Mouse (Mus musculus) c-Kit-positive CD71-positive TER-119-positive erythroid progenitor cells, embryonic 14.5 days (primary cell): ENCODE measurements at regions not wholly inside any gene's neighbourhood (a gene's known extent, or its start where the extent isn't known, plus 50 kb on each side); places are given as distances from the start of the nearest gene placed in this dataset.

Experiments used
- DNase-seq: peaks from one replicate; pipeline ENCODE4 v3.0.0-alpha.2; 2013; ENCODE audit warnings: low spot score

DNA sequence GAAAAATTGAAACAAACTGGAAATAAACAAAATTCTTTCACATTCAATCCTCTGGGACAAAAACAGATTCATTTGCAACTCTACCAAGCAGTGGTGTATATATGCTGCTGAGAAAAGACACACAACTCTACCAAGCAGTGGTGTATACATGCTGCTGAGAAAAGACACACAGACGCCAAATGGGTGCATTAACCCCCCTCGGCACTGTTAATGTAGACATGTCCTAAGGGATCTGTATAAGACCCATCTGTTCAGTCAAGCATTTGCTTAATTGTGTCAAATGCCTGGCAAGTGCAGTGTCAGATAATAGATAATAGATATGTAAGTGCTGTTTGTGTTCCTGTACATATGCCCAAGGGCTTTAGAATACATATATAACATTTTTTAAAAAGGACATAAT, 1035.2 kb upstream of the B3galt2 start:
- no peak for DNase-seq

DNA sequence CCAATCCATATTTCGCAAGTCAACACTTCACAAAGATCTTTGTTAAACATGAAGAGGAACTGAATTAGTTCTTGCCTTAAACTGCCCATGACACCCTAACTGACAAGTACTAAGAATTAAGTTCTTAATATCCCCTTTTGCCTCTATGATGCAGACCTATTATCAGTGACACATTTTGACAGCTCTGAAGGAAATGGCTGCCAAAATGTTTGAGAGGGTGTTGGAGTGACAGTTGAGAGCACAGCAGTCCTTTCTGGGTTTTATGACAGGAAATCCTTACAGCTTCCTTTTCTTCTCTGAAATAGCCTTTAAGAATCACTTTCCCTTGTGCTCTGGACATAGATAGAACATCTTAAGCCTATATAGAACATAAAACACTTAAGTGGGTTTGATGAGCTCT, 1034.4 kb upstream of the B3galt2 start:
- DNase-seq, result no peak

DNA sequence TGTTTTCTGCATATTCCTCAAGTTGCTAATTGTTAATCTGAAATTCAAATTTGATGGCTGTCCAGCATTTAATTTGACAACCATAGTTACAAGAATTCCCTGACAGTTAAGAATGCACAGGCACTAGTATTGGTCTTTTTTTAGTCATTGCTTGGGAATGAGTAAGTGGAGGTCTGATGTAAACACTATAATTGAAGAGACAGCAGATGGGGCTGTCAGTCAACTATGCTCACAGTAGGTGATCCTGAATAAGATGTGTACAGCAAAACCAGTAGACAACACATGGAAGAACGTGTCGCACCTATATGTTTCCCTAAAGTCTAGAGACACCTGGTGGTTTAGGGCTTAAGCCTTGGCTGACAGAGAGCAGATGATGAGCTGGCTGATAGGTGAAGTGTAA, 1019.0 kb upstream of the B3galt2 start:
- DNase-seq, result no peak

DNA sequence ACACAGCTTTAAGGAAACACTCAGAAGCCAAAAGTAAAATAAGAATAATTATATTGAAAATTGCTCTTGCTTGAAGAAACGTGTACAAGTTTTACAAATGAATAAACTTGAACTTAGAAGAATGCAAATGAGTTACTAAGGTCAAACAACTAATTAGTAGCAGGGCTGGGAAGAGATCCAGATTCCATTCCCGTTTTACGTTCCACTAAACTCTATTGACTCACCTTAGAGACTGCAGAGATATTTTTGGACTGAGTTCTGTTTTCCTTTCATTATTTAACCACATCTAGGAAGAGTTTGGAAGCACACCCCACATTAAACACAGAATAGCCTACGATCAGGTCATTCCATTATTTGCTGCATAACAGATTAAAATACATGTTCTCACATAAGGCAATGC, 1016.2 kb upstream of the B3galt2 start:
- DNase-seq, result no peak

DNA sequence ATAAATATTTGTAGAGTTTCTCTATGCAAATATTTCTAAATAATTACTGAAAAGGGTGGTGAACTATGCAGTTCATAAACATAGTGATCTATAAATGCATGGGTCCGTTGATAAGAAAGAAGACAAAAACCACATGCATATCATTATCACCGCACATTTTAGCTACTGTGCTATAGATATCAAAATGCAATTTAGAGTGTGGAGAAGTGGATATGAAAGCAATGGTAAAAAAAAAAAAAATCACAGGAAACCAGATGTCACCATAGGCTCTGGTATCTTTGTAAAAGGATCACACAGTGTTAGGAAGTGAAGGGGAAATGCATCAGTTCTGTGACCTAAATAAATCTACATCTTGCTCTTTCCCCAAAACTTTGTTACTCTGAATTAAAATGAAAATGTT, 985.2 kb upstream of the B3galt2 start:
- DNase-seq, result no peak

DNA sequence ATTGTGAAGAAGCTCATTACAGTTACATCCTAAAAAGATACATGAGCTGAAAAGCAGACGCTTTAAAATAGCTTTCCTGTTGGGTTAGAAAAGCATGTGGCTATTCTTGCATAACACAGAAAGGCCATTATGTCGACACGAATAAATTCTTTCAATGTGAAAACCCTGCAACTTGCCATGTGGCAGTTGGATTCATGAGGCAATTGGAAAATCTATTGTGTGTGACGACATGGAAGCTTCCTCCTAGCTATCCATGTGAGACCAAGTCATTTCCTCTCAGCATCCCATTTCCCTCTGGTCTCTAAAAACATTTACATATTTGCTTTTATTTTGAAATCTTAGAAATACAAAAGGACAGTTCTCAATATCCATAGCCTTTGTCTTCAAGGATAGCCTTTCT, 975.2 kb upstream of the B3galt2 start:
- DNase-seq, result no peak

DNA sequence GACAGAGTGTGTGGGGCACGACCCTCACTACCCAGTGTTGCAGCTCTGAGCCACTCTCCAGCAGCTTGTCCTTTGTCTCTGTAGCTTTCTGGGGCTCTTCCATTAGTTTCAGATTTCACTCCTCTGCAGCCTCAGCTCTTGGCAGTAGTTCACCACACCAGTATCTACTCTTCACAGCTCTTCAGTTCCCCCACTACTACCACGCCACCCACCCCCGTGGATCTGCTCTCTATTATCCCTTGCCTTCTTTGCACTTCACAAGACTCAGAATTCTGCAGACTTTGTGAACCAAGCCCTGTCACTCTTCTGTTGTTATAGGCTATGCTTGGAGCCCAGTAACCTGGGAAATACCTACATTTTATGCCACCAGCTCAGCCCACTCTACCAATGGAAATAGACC, 960.5 kb upstream of the B3galt2 start:
- no peak for DNase-seq

DNA sequence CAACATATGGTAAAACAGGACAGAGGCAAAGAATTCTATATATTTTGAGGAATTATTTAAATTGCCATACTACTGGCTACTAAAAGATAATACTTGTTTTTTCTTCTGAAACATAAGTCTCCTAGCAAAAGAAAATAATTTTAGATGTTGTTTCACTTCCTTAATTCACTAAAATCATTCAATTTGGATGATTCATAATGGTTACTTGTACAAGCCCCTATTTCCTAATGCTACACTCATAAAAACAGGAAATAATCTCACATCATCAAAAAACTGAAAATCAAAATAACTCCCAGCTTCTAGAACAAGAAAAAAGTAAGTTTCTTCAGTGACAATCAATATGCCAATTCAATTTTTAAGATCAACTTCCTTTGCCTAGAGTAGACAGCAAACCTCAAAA, 951.6 kb upstream of the B3galt2 start:
- no peak for DNase-seq

DNA sequence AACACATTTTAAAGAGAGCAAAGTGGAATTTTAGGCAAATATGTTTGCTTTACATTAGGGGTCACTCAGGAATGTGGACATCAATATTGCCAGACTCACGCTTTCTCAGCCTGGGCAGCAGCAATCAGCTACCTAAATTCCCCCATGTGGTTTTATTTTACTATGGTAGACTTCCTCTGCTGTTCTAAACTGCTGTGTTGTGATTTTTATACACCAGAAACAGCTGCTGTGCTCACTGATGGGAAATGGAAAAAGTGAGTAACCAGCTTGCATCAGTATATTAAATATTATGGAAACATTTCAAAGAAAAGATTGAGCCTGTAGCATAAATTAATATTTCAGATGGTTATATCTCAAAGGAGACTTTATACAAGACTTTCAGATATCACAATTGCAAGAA, 945.3 kb upstream of the B3galt2 start:
- DNase-seq, result no peak

DNA sequence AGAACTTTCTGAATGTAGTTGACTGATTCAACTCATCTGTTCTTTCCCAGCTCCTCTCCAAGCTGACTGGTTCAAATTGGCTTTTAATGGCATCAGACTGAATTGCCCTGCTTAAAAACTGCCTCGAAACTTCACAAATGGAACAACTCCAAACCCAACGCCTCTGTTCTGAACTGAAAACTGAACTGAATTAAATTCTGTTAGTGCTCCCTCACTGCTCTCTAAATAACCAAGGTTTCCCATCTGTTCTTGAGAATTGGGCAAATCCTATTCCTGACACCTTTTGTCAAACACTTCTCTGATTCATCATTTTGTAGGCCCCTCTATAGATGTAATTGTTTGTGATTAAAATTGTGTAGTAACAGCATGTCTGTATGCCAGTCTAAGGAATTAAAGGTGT, 932.2 kb upstream of the B3galt2 start:
- no peak for DNase-seq

DNA sequence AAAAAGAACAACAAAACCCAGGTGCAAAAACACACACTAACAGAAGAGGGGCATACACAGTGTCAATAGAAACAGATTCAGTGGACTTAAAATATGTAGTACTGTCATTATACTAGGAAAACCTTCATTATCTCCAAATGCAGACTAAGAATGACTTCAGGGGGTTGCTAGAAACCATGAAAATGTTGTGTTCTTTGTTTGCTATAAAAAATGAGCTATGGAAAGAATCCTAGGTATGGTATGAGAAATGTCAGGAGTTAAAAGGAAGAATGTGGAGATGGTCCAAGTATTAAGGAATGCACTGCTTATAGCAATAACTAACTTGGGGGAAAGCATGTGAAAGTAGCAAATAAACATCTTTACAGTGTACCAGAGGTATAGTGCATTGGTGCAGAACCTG, 910.2 kb upstream of the B3galt2 start:
- no peak for DNase-seq

DNA sequence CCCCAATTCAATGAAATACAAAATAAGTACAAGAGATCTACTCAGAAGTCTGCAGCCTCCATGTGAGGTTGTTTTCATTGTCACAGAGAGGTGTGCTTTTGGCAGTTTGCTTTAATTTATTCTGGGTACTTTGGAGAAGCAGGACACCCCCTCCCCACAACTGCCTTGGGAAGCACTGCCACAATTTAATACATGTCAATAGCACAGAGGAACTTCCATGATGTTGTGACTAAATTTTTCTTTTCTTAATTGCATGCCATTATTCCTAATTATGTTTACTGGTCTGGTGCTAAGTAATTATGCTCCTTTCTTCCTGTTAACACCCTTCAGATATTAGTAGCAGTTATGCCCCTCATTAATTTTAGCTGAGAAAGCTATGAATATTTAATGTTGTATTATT, 906.4 kb upstream of the B3galt2 start:
- DNase-seq, result no peak

DNA sequence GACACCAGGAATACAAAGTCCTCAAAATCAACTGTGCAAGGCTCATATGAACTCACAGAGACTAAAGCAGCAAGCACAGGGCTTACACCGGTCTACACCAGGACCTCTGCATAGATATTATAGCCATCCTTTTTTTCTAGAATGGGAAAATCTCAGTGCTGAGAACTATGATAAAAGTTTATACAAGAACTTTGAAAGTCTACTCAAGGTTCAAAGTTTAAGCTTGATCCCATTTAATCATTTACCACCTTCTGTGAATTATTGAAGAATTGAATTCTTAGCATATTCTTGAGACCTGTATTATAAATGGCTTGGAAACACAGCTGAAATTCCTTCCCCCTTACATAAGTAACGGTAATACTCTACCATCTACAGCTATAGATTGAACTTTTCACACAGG, 902.1 kb upstream of the B3galt2 start:
- no peak for DNase-seq

DNA sequence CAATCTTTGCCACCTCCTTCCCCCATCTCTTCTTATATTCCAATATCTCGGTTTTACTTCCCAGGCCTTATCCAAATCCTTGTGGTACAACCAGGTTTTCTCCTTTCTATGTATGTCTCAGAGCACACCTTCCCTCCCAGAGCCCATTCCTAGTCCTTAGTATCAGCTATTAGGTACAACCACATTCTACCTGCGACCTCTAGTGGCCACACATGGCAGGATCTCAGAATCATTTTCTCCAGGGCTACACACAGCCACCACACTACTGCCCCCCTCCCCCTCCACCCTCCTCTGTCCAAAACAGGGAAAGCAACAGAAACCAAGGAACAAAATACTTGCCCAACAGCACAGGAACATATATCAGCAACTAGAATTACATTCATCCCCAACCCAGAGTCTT, 898.2 kb upstream of the B3galt2 start:
- DNase-seq, result peak; percentile 6

DNA sequence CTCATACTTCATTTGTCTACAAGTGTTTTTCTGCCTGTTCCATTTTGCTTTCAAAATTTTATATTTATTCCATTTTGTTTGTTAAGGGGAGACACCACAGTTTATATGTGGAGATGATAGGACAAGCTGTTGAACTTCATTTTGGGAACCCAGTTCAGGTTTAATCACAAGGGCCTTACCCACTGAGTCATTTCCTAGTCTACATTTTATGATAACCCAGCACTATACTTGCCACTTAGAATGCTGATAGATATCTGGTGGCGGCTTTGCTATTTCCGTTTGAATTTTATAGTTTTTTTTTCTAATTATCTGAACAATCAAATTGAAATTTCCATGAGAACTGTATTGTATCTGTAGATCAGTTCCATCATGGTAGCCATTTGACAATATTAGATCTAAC, 869.5 kb upstream of the B3galt2 start:
- DNase-seq, result no peak
